ENCODE assay signal across 13 mouse cellular contexts in genomic region chr7:75415882-75416585, GRCm38 (mm10). TPM values are rescaled to one million over a fixed set of nuclear protein-coding genes. Genes with fewer than 3 reads are reported as not detected.
A peak's percentile ranks its signal among the peaks of the same experiment; 100 is the strongest.
DNase-seq lines count a peak whose midpoint lies in the region; ATAC-seq and TF ChIP-seq lines count a peak whose summit lies in the region.
"Had no signal": no experiment of that assay in that cellular context is flagged by ENCODE, and none has a peak within 500 bp of the region (broad histone marks: within the 10 kb centered on the region; RNA-seq: fewer than 3 reads in every experiment).

No protein-coding gene starts in this region.

- no peak for DNase-seq in heart, postnatal 0 days (ENCODE audit: low spot score)
- no peak for DNase-seq in heart, postnatal 14 days
- peak; percentile 35 for DNase-seq in CD4-positive, CD25-positive, alpha-beta regulatory T cell, adult 2 months (ENCODE audit: low read depth, low spot score)
- DNase-seq in retina, postnatal 1 day, result no peak
- DNase-seq in midbrain, embryonic 14.5 days, result no peak
- DNase-seq: cerebellum, adult 11-12 months; kidney, adult 8-10 months had no signal

- no peak overlapping the region for H3K9ac ChIP-seq in heart, postnatal 0 days (replicated peaks; ENCODE audit: low read depth, low read length)
- no peak overlapping the region for H3K9ac ChIP-seq in neural tube, embryonic 15.5 days (replicated peaks)
- H3K9ac ChIP-seq in midbrain, embryonic 14.5 days (replicated peaks; ENCODE audit: low read length), result no peak overlapping the region

- no peaks in the 10 kb centered on the region for H3K27me3 ChIP-seq in heart, postnatal 0 days (ENCODE audit: control insufficient read depth, insufficient read depth, low read length)
- H3K27me3 ChIP-seq in neural tube, embryonic 15.5 days (replicated peaks), result no peaks in the 10 kb centered on the region
- no peaks in the 10 kb centered on the region for H3K27me3 ChIP-seq in midbrain, embryonic 14.5 days (ENCODE audit: control insufficient read depth, insufficient read depth, low read length)
- H3K27me3 ChIP-seq: megakaryocyte, embryonic 14.5 days had no signal

- no peak overlapping the region for H3K4me3 ChIP-seq in heart, postnatal 0 days (ENCODE audit: low read depth, low read length)
- H3K4me3 ChIP-seq in neural tube, embryonic 15.5 days (replicated peaks), result no peak overlapping the region
- no peak overlapping the region for H3K4me3 ChIP-seq in midbrain, embryonic 14.5 days (replicated peaks; ENCODE audit: low read depth, low read length)
- H3K4me3 ChIP-seq: layer of hippocampus, adult 2 months; megakaryocyte, embryonic 14.5 days had no signal

- 0 out of 2 replicates have a peak, but pooled peaks have one; percentile 4 for TF ChIP-seq EP300 in heart, postnatal 0 days (IDR thresholded peaks at IDR 0.05; ENCODE audit: low read depth)

- no peaks in the 10 kb centered on the region for H3K36me3 ChIP-seq in heart, postnatal 0 days (replicated peaks; ENCODE audit: control insufficient read depth, insufficient read depth, low read length)
- H3K36me3 ChIP-seq in neural tube, embryonic 15.5 days, result no peaks in the 10 kb centered on the region
- no peaks in the 10 kb centered on the region for H3K36me3 ChIP-seq in midbrain, embryonic 14.5 days (ENCODE audit: control insufficient read depth, insufficient read depth, low read length)

- no peak for ATAC-seq in heart, postnatal 0 days (ENCODE audit: insufficient read depth, low read depth)
- peak; percentile 69 for ATAC-seq in inflammation-experienced regulatory T-cells, adult 6 months
- 0 out of 2 replicates have a peak, but pooled peaks have one; percentile 13 for ATAC-seq in neutrophil, adult 5-6 weeks (ENCODE audit: extremely low read depth, insufficient number of reproducible peaks, low FRiP score, poor library complexity, severe bottlenecking)
- no peak for ATAC-seq in neural tube, embryonic 15.5 days (ENCODE audit: low FRiP score)
- ATAC-seq in midbrain, embryonic 14.5 days (ENCODE audit: low FRiP score, low TSS enrichment), result no peak
- ATAC-seq: forebrain, embryonic 14.5 days had no signal

- no peak for TF ChIP-seq CTCF in heart, postnatal 0 days (IDR thresholded peaks at IDR 0.05; ENCODE audit: low read depth)

- peak overlapping the region; percentile 51 for H3K27ac ChIP-seq in heart, postnatal 0 days (ENCODE audit: low read depth)
- H3K27ac ChIP-seq in neural tube, embryonic 15.5 days (replicated peaks), result no peak overlapping the region
- H3K27ac ChIP-seq in midbrain, embryonic 14.5 days (replicated peaks; ENCODE audit: low read depth, low read length), result no peak overlapping the region
- H3K27ac ChIP-seq: layer of hippocampus, adult 2 months had no signal

- no peaks in the 10 kb centered on the region for H3K9me3 ChIP-seq in heart, postnatal 0 days (replicated peaks; ENCODE audit: control insufficient read depth, low read length)
- no peaks in the 10 kb centered on the region for H3K9me3 ChIP-seq in neural tube, embryonic 15.5 days (replicated peaks)
- H3K9me3 ChIP-seq in midbrain, embryonic 14.5 days (ENCODE audit: control insufficient read depth, low read length), result no peaks in the 10 kb centered on the region
- H3K9me3 ChIP-seq: megakaryocyte, embryonic 14.5 days had no signal

- WGBS in heart, postnatal 0 days, result 66% methylated on average over 7 of the region's 7 CpGs
- WGBS in neural tube, embryonic 15.5 days, result 89% methylated on average over 7 of the region's 7 CpGs
- 86% methylated on average over 7 of the region's 7 CpGs for WGBS in midbrain, embryonic 14.5 days

- H3K4me1 ChIP-seq in heart, postnatal 0 days (ENCODE audit: control insufficient read depth, insufficient read depth), result peaks cover 8% of the 10 kb centered on the region; the same call in 1 of the 2 replicates
- no peaks in the 10 kb centered on the region for H3K4me1 ChIP-seq in neural tube, embryonic 15.5 days
- H3K4me1 ChIP-seq in midbrain, embryonic 14.5 days (ENCODE audit: control insufficient read depth, insufficient read depth, low read length), result no peaks in the 10 kb centered on the region

- H3K4me2 ChIP-seq in heart, postnatal 0 days (ENCODE audit: low read depth, low read length), result no peak overlapping the region
- no peak overlapping the region for H3K4me2 ChIP-seq in neural tube, embryonic 15.5 days
- H3K4me2 ChIP-seq in midbrain, embryonic 14.5 days (ENCODE audit: low read length), result no peak overlapping the region

- intact Hi-C loops in heart, postnatal 14 days (cut with DNase I), result no loop called here

RNA-seq across cellular contexts. Expression of gene Akap13, which starts 39.3 kb away (rescaled TPM):
- total RNA-seq in heart, postnatal 0 days (2014; rRNA removed; ENCODE audit: low replicate concordance), result 80.1 and 113 TPM in 2 replicates
- polyA plus RNA-seq in heart, postnatal 0 days (2015; fragmentation: Nextera tagmentation; extraction: Ambion mirVana), result 29.8 and 34.2 TPM in 2 replicates
- total RNA-seq in heart, postnatal 14 days (2021), result 10 to 100 TPM; 76.2 to 80.5 TPM
- polyA plus RNA-seq in inflammation-experienced regulatory T-cells, adult 6 months (2017; shearing (Covaris generic)), result 100 to 1,000 TPM; 228 to 429 (median 340) TPM
- 895 and 935 TPM in 2 replicates for total RNA-seq in neutrophil, adult 5-6 weeks (2017)
- 14.3 and 22.0 TPM in 2 replicates for polyA plus RNA-seq in neural tube, embryonic 15.5 days (2015; fragmentation: Nextera tagmentation; extraction: Ambion mirVana)
- polyA plus RNA-seq in midbrain, embryonic 14.5 days (2014; fragmentation: Nextera tagmentation; extraction: Ambion mirVana), result 17.1 and 18.9 TPM in 2 replicates

Comparison
In these comparisons a context has a peak if more than half of its experiments do, and no peak if none do; other contexts are left out.
1. ATAC-seq: peak in inflammation-experienced regulatory T-cells, adult 6 months (single experiment) and neutrophil, adult 5-6 weeks (single experiment); none in heart, postnatal 0 days (single experiment), neural tube, embryonic 15.5 days (single experiment) and midbrain, embryonic 14.5 days (single experiment).